Mouse (Mus musculus) lung, postnatal 0 days (tissue): Measurements from ENCODE around the gene Gtf3c2.

Source experiments
- CTCF ChIP-seq: IDR thresholded peaks from 2 replicates; pipeline ENCODE4 v1.5.1; 2016; ENCODE audit warnings: antibody characterized with exemption, mild to moderate bottlenecking
- EP300 ChIP-seq: IDR thresholded peaks from 2 replicates; pipeline ENCODE4 v1.6.1; 2016; ENCODE audit warnings: antibody characterized with exemption, mild to moderate bottlenecking, control low read depth

GRCm38 (mm10) chr5:31197072-31197471 lies 17.1 kb upstream of the Gtf3c2 start:
- no peak for TF ChIP-seq EP300
- no peak for TF ChIP-seq CTCF
